Mouse (Mus musculus): Measurements from ENCODE around the gene P2ry2. TPM values are rescaled to one million over a fixed set of nuclear protein-coding genes. Genes with fewer than 3 reads are reported as not detected.

Gene P2ry2
- polyA plus RNA-seq, 1 experiment from 2014 or later = not detected

DNA sequence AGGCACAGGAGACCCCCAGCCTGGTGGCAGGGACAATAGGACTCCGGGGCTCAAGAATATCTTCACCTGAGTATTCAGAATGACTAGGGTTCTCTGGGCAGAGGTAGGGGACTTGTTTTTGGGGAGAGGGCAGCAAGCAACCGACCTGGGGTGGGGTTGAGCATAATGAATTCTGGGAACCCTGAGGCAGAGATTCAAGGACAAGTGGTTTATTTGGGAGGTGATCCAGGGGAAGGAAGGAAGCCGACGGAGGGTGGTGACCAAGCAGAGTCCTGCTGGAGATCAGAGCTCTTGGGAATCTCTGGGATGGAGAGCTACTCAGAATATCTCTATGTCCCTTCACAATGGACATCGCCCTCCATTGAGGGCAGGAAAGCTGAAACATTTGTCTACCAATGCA lies 34.5 kb downstream of the P2ry2 start:
- ATAC-seq (ENCODE audit: low FRiP score) = no peak
- H3K4me2 ChIP-seq = no peak overlapping the region
- no peak overlapping the region for H3K9ac ChIP-seq (ENCODE audit: low read length)
- DNase-seq (ENCODE audit: low spot score, missing footprints) = no peak
- H3K27me3 ChIP-seq (ENCODE audit: control insufficient read depth, insufficient read depth, low read length) = peaks cover 18% of the 10 kb centered on the region
- H3K4me3 ChIP-seq (ENCODE audit: low read depth, low read length) = no peak overlapping the region
- H3K27ac ChIP-seq (ENCODE audit: low read depth, low read length) = no peak overlapping the region
- H3K9me3 ChIP-seq (ENCODE audit: control insufficient read depth, low read length) = no peaks in the 10 kb centered on the region
- 87% methylated on average over 5 of the region's 5 CpGs for WGBS
- no peaks in the 10 kb centered on the region for H3K36me3 ChIP-seq (ENCODE audit: control insufficient read depth, insufficient read depth, low read length)
- H3K4me1 ChIP-seq (ENCODE audit: control insufficient read depth, insufficient read depth, low read length) = peaks cover 4% of the 10 kb centered on the region; the same call in 1 of the 2 replicates

DNA sequence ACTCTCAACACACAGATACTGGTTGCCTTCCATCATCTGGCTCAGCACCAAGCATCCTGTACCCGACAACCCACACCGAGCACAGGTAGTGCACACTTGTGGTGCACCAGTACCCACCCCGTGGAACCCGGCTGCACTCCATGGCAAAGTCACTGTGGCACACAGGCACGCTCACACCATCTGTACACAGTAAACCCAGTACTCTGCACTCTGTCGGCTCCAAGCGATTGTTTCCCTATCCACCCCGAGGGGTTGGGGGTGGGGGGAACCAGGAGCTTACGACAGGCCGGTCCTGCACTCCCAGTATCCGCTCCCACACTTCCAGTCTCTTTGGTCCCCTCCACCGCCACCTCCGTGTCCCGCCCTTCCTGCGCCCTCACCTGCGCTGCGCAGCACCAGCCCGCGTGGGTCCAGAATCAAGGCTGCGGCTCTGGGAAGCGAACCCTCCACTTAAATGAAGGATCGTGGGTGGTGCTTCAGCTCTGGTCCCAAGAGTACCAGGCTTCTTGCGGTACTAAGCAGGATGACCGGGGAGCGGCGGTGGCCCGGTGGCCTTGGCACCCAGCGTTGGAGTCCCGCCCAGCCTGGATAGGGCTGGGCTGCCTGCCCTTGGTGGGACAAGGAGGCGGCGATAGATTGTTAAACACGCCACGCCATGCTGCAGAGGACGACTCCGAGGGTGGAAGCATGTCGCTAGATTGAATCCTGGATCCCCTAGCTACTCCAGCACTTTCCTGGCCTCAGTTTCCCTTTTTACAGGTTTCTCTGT lies 38.3 kb downstream of the P2ry2 start, which contains the start of gene P2ry6:
P2ry6 (minus strand) TSS at position 515 of the 769 bp plus-strand sequence.
- DNase-seq (ENCODE audit: low spot score, missing footprints) (no peak), ATAC-seq (ENCODE audit: low FRiP score) (no peak)
- H3K36me3 ChIP-seq (ENCODE audit: control insufficient read depth, insufficient read depth, low read length) = no peaks in the 10 kb centered on the region
- peaks cover 20% of the 10 kb centered on the region for H3K27me3 ChIP-seq (ENCODE audit: control insufficient read depth, insufficient read depth, low read length)
- H3K4me2 ChIP-seq = peak within 1 kb of the TSS; percentile 43
- 7% methylated on average over 36 of the region's 36 CpGs for WGBS
- peaks cover 4% of the 10 kb centered on the region; the same call in 1 of the 2 replicates for H3K4me1 ChIP-seq (ENCODE audit: control insufficient read depth, insufficient read depth, low read length)
- no peaks in the 10 kb centered on the region for H3K9me3 ChIP-seq (ENCODE audit: control insufficient read depth, low read length)
- no peak within 1 kb of the TSS for H3K27ac ChIP-seq (ENCODE audit: low read depth, low read length)
- H3K9ac ChIP-seq (ENCODE audit: low read length) = peak within 1 kb of the TSS; percentile 17
- peak within 1 kb of the TSS; percentile 24 for H3K4me3 ChIP-seq (ENCODE audit: low read depth, low read length)

DNA sequence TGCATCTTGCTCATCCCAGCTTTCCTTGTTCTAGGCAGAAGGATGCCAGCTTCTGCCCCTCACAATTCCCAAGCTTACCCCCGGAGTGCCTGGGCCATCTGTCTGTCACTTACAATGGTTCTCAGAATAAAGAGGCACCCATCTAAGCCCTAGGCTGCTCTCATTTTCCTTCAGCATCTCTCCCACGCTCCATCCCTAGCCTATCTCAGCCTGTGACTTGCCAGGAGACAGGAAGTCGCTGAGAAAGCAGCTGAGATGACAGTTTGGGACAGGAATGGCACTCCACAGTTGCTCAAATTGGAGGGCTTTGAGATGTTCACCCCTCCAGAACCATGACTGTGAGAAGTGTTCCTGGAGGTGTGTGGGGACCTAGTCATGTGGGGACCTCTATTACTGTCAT lies 39.8 kb downstream of the P2ry2 start:
- Histone ChIP-seq H3K4me2 (no peak overlapping the region), H3K4me1 (ENCODE audit: control insufficient read depth, insufficient read depth, low read length) (peaks cover 4% of the 10 kb centered on the region; the same call in 1 of the 2 replicates), H3K27ac (ENCODE audit: low read depth, low read length) (no peak overlapping the region), H3K4me3 (ENCODE audit: low read depth, low read length) (no peak overlapping the region), H3K27me3 (ENCODE audit: control insufficient read depth, insufficient read depth, low read length) (peaks cover 20% of the 10 kb centered on the region), H3K36me3 (ENCODE audit: control insufficient read depth, insufficient read depth, low read length) (no peaks in the 10 kb centered on the region), H3K9me3 (ENCODE audit: control insufficient read depth, low read length) (no peaks in the 10 kb centered on the region), H3K9ac (ENCODE audit: low read length) (no peak overlapping the region)
- 40% methylated on average over 3 of the region's 3 CpGs for WGBS
- ATAC-seq (ENCODE audit: low FRiP score) = no peak
- DNase-seq (ENCODE audit: low spot score, missing footprints) = no peak

DNA sequence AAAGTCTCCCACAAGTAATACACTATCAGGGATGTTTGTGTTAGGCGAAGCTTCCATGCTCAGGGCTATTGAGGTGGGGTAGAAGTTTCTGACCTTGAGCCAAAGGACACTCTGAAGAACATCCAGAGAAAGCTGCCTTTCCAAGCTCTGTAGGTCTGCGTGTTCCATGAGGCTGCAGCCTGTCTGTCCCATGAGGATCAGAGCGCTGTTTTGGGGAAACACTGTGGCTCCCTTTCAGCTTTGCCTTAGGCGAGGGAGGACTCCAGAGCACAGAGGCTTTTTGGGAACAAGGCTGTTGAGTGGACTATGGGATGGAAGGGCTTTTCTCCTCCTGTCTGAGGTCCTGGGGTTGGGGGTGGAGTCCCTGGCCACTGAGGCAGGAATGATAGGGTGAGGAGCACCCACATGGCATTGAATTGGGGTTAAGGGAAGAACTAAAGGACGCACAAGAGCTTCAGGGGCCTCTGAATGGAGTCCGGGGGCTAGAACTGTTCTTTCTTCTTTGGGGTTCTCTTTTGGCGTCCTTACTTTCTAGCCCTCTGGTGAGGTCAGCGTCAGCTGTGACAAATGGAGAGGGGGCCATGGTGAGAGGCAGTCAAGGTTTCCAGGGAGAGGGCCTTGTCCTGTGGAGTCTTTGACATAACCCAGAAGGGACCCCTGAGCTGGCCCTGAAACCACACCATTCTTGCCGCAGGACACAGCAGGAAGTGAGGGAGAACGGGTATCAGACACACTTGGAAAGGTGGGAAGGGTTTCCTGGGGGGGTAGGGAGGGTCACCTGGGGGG lies 43.6 kb downstream of the P2ry2 start:
- Histone ChIP-seq H3K4me3 (ENCODE audit: low read depth, low read length) (no peak overlapping the region), H3K4me2 (no peak overlapping the region), H3K9me3 (ENCODE audit: control insufficient read depth, low read length) (no peaks in the 10 kb centered on the region), H3K27ac (ENCODE audit: low read depth, low read length) (no peak overlapping the region), H3K36me3 (ENCODE audit: control insufficient read depth, insufficient read depth, low read length) (no peaks in the 10 kb centered on the region), H3K27me3 (ENCODE audit: control insufficient read depth, insufficient read depth, low read length) (peaks cover 7% of the 10 kb centered on the region), H3K9ac (ENCODE audit: low read length) (no peak overlapping the region), H3K4me1 (ENCODE audit: control insufficient read depth, insufficient read depth, low read length) (no peaks in the 10 kb centered on the region)
- 82% methylated on average over 10 of the region's 10 CpGs for whole genome bisulfite sequencing
- ATAC-seq (ENCODE audit: low FRiP score) (no peak), DNase-seq (ENCODE audit: low spot score, missing footprints) (no peak)

DNA sequence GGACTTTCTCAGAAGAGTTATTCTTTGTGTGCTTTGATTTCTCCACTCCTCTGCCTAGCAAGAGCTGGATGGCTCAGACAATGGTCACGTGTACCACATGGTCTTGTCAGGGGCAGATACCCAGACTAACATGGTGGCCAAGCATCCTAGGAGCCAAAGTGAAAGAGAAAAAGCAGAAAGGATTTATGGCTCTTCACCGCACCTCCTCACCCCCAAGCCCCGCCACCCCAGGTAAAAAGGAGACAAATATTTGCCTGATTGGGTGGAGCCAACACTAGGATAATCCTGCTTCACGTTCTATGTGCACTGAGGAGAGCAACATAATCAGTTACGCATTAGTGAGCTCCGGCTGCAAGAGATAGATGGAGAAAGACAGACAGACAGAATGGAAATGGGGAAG lies 44.3 kb downstream of the P2ry2 start:
- Histone ChIP-seq H3K4me1 (ENCODE audit: control insufficient read depth, insufficient read depth, low read length) (no peaks in the 10 kb centered on the region), H3K9me3 (ENCODE audit: control insufficient read depth, low read length) (no peaks in the 10 kb centered on the region), H3K27me3 (ENCODE audit: control insufficient read depth, insufficient read depth, low read length) (peaks cover 4% of the 10 kb centered on the region), H3K4me3 (ENCODE audit: low read depth, low read length) (no peak overlapping the region), H3K27ac (ENCODE audit: low read depth, low read length) (no peak overlapping the region), H3K36me3 (ENCODE audit: control insufficient read depth, insufficient read depth, low read length) (no peaks in the 10 kb centered on the region), H3K4me2 (no peak overlapping the region), H3K9ac (ENCODE audit: low read length) (no peak overlapping the region)
- no peak for ATAC-seq (ENCODE audit: low FRiP score)
- DNase-seq (ENCODE audit: low spot score, missing footprints) = no peak
- 70% methylated on average over 6 of the region's 6 CpGs for WGBS

DNA sequence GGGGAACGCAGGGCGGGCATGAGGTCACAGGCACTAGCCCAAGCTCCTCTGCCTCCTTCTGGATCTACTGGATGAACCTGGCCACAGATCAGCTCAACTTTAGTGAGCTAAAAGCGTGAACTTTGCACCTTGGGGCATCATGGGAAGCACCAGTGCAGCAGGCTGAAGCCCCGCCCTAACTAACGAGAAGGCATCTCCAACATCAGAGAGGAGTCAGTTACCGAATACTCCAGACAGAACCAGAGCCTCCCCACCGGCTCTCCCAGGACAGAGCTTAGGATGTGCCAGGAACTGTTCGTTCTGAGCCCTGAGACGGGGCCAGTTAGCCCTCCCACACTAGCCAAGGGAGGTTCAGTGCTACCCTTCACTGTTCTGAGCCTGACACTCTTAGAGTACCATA lies 44.8 kb downstream of the P2ry2 start:
- no peak overlapping the region for H3K4me3 ChIP-seq (ENCODE audit: low read depth, low read length)
- 83% methylated on average over 9 of the region's 9 CpGs for WGBS
- no peaks in the 10 kb centered on the region for H3K9me3 ChIP-seq (ENCODE audit: control insufficient read depth, low read length)
- no peak overlapping the region for H3K27ac ChIP-seq (ENCODE audit: low read depth, low read length)
- no peaks in the 10 kb centered on the region for H3K36me3 ChIP-seq (ENCODE audit: control insufficient read depth, insufficient read depth, low read length)
- no peak for ATAC-seq (ENCODE audit: low FRiP score)
- H3K4me2 ChIP-seq = no peak overlapping the region
- H3K4me1 ChIP-seq (ENCODE audit: control insufficient read depth, insufficient read depth, low read length) = no peaks in the 10 kb centered on the region
- no peak for DNase-seq (ENCODE audit: low spot score, missing footprints)
- no peaks in the 10 kb centered on the region for H3K27me3 ChIP-seq (ENCODE audit: control insufficient read depth, insufficient read depth, low read length)
- H3K9ac ChIP-seq (ENCODE audit: low read length) = no peak overlapping the region

DNA sequence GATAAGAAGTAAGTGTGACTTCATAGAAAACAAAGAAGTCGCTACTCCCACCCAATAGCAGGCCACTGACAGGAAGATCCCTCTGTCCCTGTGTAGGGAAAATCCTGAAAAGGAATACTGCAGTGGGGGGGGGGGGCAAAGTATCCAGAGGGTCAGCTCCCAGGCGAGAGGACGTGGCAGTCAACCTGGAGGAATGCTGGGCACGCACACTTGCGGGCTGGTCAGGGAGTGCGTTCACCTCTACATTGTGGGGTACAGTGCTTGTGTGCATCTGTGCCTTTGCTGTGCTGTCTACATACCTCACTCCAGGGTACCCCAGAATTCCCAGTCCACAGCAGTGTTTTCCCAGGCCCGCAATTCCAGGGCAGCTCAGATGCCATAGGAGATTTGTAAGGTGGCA lies 46.7 kb downstream of the P2ry2 start:
- Histone ChIP-seq H3K9me3 (ENCODE audit: control insufficient read depth, low read length) (no peaks in the 10 kb centered on the region), H3K9ac (ENCODE audit: low read length) (no peak overlapping the region), H3K4me2 (no peak overlapping the region), H3K27me3 (ENCODE audit: control insufficient read depth, insufficient read depth, low read length) (no peaks in the 10 kb centered on the region), H3K4me1 (ENCODE audit: control insufficient read depth, insufficient read depth, low read length) (no peaks in the 10 kb centered on the region), H3K27ac (ENCODE audit: low read depth, low read length) (no peak overlapping the region), H3K4me3 (ENCODE audit: low read depth, low read length) (no peak overlapping the region), H3K36me3 (ENCODE audit: control insufficient read depth, insufficient read depth, low read length) (no peaks in the 10 kb centered on the region)
- ATAC-seq (ENCODE audit: low FRiP score) (no peak), DNase-seq (ENCODE audit: low spot score, missing footprints) (no peak)
- WGBS = 57% methylated on average over 7 of the region's 7 CpGs

DNA sequence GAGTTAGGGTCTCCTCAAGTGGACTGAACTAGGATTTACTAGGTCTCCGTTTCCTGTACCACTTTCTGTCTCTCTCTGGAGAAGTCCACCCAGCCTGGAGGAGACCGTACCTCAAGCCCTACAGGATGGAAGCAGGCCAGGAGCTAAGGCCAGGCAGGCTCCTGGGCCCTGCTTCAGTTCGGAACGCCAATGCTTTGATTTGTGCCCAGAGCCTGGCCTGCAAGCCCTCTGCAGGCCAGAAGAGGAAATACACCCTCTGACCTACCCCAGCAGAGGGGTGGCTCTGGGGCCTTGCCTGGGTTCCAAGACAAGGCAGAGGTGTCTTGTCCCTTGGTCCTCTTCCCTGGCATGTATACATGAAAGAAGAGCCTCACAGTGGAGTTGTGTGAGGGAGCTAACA lies 47.6 kb downstream of the P2ry2 start:
- H3K4me1 ChIP-seq (ENCODE audit: control insufficient read depth, insufficient read depth, low read length) = no peaks in the 10 kb centered on the region
- no peak overlapping the region for H3K9ac ChIP-seq (ENCODE audit: low read length)
- no peaks in the 10 kb centered on the region for H3K36me3 ChIP-seq (ENCODE audit: control insufficient read depth, insufficient read depth, low read length)
- 32% methylated on average over 4 of the region's 4 CpGs for WGBS
- no peak overlapping the region for H3K4me3 ChIP-seq (ENCODE audit: low read depth, low read length)
- no peak for DNase-seq (ENCODE audit: low spot score, missing footprints)
- no peak overlapping the region for H3K4me2 ChIP-seq
- H3K27me3 ChIP-seq (ENCODE audit: control insufficient read depth, insufficient read depth, low read length) = no peaks in the 10 kb centered on the region
- H3K27ac ChIP-seq (ENCODE audit: low read depth, low read length) = no peak overlapping the region
- 0 out of 2 replicates have a peak, but pooled peaks have one; percentile 16 for ATAC-seq (ENCODE audit: low FRiP score)
- H3K9me3 ChIP-seq (ENCODE audit: control insufficient read depth, low read length) = no peaks in the 10 kb centered on the region

DNA sequence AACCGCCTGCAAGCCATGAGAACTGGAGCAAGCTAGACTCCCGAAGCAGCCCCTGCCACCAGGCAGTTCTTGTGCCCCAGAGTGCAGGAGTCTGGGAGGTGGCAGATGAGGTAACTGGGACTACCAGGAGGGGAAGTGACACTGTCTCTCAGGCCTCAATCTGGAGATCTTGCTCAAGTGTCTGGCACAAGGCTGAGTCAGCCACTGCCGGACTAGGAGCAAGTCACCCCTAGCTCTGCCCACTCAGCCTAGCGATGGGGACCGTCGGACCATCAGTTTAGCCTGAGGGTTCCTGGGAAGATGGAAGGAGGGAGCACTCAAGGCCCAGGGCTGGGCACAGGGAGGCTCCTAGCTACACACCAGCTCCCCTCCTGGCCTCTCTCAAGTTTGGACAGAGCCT lies 48.4 kb downstream of the P2ry2 start:
- Histone ChIP-seq H3K4me3 (ENCODE audit: low read depth, low read length) (no peak overlapping the region), H3K27ac (ENCODE audit: low read depth, low read length) (no peak overlapping the region), H3K9me3 (ENCODE audit: control insufficient read depth, low read length) (no peaks in the 10 kb centered on the region), H3K4me1 (ENCODE audit: control insufficient read depth, insufficient read depth, low read length) (no peaks in the 10 kb centered on the region), H3K4me2 (no peak overlapping the region), H3K36me3 (ENCODE audit: control insufficient read depth, insufficient read depth, low read length) (no peaks in the 10 kb centered on the region), H3K9ac (ENCODE audit: low read length) (no peak overlapping the region), H3K27me3 (ENCODE audit: control insufficient read depth, insufficient read depth, low read length) (no peaks in the 10 kb centered on the region)
- ATAC-seq (ENCODE audit: low FRiP score) = no peak
- WGBS = 77% methylated on average over 6 of the region's 6 CpGs
- DNase-seq (ENCODE audit: low spot score, missing footprints) = no peak

Measured in midbrain, embryonic 11.5 days (tissue).